Mouse (Mus musculus) B cell, adult 2 months (primary cell): ENCODE measurements around the gene Trmu.

Experiments used
- DNase-seq, 2 experiments: peaks; one replicate each; pipeline ENCODE4 v3.0.0; 2022

Trmu gene

DNA sequence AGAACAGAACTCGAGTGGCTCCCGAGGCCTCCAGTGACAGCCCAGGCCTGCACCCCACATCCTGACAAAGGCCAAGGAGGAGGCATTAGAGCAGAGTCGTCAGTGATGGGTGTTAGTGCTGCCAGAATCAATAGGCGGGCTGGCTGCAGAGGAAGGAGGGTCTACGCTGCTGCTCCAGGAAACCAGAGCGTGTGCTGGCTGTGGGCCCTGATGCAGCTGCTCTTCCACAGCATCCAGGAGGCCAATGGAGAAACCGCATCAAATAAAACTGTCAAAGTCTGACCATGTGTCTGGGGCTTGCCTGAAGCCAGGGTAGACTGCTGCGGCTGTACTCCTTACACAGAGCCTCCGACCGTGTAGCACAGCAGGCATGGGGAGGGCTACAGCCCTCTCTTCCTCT, 18.0 kb downstream of the Trmu start:
- DNase-seq, result no peak

DNA sequence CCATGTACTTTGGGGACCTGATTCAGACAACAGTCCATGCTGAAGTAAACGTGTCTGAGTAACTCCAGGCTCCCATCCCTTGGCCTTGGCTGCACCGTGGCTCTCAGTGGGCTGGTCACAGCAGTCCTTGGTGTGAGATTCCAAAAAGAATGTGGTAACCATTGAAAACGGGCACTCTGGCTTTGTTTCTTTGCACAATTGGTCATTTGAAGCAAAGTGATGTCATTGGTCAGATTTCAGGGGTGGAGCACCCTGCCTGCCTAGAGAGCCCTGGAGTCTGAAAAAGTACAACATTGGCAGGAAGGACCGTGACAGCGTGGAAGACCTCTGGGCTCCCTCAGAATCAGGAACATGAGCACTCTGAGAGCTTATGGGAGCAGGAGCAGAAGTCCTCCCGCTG, 20.3 kb downstream of the Trmu start:
- no peak for DNase-seq

DNA sequence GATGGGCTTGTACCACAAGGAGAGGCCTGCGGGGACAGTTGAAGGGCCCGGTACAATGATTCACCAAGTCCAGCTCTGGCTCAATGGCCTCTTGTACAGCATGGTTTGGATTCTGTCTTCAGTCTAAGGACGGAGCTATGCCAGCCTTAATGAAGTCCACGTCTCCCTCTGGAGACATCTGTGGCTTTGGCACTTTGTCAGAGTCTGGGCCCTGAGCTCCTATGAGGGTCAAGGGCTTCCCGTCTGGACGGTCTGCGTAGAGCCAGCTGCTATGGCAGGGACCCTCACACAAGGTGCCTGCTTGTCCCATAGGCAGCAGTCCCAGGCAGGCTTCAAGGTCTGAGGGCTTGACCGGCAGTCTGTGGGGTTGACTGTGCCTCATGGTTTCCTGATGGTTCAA, 21.2 kb downstream of the Trmu start:
- DNase-seq, result no peak

DNA sequence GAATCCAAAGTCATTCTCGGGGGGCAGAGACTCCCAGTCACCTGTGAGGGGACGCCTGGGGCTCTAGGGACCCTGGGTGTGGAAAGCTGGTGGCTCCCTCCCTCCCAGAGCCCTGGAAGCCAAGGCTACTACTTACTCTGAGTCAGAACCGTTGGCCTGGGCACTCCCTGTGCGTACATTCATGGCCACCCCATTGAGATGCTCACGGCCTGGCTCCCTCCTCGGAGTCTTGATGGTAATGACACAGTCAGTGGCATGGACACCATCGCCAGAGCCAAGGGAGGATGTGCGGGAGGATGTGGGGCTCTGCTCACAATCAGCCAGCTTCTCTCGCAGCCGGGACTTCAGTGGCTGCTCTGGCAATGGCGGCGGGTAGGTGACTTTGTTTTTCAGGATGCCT, 21.7 kb downstream of the Trmu start:
- DNase-seq, result no peak

DNA sequence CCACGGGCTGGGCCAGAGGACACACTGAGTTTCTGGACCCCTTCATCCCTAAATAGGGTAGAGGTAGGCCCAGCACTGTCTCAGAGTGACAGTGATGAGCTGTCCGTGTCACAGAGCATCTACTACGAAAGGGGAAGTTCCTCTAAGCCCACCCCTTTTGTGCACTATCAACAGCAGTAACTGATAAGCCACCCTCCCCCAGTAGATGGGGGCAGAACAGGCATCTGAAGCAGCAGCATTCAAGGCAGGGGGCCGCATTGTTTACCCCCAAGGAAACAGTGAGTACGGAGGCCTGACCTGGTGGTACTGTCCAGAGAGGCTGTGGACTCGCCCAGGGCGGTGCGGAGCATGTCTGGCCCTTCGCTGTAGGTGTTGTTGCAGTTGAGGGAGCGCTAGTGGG, 23.4 kb downstream of the Trmu start:
- DNase-seq, result no peak

DNA sequence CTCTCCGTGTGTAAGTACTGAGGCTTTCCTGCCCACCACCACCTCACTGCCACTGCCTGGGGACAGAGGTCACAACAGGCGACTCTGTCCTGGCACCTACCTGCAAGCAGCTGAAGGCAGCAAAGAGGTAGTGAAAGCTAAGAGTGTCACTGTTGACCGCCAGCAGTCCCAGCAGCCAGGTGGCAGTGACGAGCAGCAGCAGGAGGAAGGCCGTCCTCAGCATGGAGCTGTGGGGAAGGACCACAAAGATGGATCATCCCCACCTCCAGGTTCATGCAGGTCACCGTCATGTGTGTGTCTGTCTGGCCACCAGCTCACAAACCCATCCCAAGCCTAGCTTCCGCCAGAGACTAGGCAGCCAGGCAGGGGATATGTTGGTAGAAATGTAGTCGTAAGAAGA, 24.7 kb downstream of the Trmu start:
- no peak for DNase-seq

DNA sequence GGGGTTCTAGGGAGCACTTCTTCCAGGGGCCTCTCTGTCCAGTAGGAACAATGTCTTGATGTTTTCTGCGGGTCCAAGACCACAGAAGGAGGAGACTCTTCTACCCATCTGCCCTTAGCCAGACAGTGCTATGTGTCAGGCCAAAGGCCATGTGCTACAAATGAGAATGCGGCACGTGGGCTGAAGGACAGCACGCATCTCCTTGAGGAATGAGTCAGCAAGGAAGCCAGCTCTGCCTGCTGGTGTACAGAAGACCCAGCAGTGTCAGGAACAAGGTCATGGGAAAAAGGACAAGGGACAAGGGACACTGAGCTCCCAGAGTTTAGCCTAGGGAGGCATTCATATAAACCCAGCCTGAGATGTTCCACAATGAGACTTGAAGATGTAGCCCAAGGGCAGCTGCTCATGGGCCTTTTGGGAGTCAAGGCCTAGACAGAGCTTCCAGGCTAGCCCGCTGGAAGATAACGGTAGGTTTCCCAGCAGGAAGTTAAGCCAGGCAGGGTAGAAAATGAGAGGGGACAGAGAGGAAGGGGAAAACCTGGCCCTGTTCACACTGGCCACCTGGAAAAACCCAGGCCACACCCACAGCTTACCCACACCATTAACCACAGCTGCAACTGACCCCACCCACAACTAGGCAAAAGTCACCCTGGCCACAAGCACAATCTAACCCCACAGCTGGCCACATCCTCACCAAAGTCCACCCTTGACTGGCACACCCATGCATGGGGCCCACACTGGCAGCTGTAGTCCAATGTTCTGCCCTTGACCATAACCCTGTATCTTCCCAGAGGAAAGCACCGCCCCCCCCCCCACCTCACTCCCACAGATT, 29.8 kb downstream of the Trmu start:
- no peak for DNase-seq

DNA sequence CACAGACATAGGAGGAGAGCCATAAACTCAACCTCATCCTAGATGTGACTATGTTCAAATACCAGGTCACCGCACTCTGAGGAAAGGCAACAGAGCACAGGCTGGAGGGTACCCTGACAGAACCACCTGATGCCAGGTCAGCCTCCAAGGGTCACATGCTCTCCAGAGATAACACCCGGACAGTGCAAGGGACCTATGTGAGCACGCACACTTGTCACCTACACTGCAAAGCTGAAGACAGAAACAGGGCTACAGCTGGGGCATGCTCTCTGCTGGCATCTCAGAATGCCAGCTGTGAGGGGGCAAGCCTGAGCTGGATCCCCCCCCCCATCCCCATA, 30.3 kb downstream of the Trmu start:
- no peak for DNase-seq

DNA sequence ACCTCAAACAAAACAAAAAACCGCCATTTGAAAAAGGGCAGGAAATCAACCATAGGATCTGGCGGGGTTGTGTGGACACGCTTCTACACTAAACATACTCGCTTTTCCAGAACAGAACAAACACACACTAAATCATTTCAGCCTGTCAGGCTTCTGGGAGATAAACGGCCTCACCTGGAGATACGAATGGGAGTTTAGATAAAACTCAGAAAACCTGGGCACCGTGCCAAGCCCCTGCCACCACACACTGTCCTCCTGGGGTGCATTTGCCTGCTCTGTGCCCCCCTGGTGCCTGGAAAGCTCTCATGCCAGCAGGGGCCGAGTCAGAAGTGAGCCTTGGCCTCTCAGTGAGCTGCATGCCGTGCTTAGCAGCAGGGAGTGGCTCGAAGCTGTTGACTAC, 30.8 kb downstream of the Trmu start:
- no peak for DNase-seq

DNA sequence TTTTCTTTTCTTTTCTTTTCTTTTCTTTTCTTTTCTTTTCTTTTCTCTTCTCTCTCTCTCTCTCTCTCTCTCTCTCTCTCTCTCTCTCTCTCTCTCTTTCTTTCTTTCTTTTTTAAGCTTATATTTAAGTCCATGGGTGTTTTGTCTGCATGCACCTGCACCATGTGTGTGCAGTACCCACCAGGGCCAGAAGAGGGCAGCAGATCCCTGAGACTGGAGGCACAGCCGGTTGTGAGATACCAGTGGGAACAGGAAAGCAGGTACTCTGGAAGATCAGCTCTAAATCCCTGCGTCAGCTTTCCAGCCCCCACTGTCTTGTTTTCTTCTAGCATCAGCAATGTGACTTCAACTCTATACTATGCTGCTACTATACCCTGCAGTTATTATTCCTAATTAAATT, 34.5 kb downstream of the Trmu start:
- peak; percentile 84 to 85 for DNase-seq

DNA sequence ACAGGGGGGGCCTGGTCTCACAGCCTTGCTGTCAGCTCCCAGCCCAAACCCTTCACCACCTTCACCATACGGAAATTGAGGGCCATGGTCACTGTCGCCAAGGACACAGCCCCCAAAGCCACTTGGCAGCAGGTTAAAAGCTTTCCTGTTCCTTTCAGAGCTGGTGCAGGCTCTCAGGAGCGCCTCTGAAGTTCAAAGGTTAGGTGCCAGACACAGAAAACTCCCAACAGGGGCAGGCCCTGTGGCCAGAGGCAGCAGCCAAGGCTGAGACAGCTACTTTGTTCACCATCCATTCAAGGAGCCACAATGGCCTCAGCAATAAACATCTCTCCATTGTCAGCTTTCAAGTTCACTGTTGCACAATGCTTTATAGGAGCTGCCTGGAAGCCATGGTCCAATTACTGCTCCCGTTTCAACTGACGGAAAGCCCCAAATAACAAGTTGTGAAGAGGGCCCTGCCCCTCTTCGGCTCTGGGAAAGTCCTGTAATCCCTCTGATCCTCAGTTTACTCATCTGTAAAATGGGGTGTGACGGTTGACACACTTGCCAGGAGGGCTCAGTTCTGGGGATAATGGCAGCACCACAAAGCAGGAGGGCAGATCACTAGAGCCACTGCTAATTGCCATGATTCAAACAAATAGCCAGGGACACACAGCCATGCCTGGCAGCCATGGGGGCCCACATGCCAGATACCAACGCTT, 40.2 kb downstream of the Trmu start:
- DNase-seq, result no peak

DNA sequence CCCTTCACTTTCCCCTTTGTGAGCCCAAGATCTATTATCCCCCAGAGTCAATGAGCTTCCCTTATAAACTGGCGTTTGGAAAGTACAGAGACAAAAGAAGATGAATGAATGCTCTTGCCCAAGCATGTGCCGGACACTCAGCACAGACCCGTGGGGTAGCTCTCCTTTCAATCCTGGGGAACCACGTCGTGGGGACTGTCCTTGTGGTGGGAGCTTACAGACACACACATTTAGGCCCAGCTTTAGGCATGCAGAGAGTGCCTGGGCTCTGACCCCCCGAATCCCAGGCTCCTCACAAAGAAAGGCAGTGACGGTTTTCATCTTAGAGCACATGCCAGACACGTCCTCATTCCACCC, 40.8 kb downstream of the Trmu start:
- no peak for DNase-seq

DNA sequence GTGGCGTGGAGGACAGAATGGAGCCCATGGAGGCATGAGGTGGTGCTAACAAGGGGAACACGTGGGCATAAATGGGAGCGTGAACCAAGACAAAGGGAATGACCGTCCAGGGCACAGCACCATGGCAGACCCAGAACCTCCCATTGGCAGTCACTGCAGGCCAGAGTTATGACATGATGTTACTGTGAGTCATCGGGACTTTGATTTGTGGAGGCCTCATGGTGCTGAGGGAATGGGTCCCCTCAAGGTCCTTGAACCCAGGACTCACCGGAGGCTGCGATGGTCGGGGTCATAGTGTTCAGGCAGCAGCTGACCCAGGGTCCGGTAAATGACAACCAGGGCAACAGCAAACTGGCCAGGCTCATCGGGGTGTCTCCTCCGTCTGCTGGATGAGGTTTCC, 42.7 kb downstream of the Trmu start:
- no peak for DNase-seq

DNA sequence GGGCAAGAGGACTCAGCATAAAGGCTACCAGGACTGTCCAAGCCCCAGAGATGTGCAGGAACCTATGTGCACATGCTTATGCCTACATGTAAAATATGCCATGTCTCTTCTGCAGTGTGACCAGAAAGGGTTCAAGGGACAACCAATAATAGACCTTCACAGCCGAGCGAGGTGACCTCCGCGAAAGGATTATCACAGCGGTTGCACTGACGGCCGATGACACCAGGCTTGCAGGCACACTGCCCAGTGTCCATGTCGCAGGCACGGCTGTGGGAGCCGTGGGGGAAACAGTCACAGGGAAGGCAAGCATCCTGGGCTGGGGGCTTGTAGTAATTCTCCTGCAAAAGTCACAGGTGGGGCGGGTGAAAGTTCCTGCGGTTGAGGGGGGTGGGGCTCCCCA, 49.0 kb downstream of the Trmu start:
- DNase-seq, result no peak

DNA sequence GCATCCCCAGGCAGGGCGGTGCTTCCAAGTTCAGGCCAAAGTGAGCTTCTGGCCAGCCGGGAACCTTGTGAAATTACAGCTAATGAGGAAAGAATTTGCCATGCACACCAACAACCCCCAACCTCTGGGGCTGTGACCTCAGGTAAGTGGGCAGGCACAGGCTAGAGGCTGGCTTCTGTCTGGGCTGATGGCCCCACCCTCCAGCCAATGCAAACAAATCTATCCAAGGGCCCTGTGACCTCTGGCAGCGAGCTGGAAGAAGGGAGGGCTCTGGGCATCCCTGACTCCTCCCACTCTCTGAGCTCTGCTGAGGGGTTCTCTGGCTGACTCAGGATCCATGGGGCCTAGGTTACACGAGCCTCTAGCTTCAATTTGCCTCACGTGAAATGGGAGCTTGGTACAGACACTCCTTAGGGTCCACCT, 56.5 kb downstream of the Trmu start:
- DNase-seq, result no peak
